Mouse (Mus musculus): Measurements from ENCODE around the gene Npnt. TPM values are rescaled to one million over a fixed set of nuclear protein-coding genes. Genes with fewer than 3 reads are reported as not detected.

Gene Npnt
- polyA plus RNA-seq, 2 experiments: 0.90 to 1.0 TPM

GRCm38 (mm10) chr3:132939006-132939405 is 11.1 kb downstream of the Npnt start:
- Histone ChIP-seq H3K9ac (replicated peaks) (no peak overlapping the region), H3K36me3 (replicated peaks; ENCODE audit: control insufficient read depth, insufficient read depth, low read depth) (no peaks in the 10 kb centered on the region), H3K27me3 (ENCODE audit: control insufficient read depth, insufficient read depth, low read length) (no peaks in the 10 kb centered on the region), H3K27ac (no peak overlapping the region), H3K9me3 (ENCODE audit: control insufficient read depth, low read length) (no peaks in the 10 kb centered on the region), H3K4me3 (ENCODE audit: insufficient read depth in 1 of 2, low read depth in 2 of 2, low read length in 2 of 2) (no peak overlapping the region), H3K4me2 (ENCODE audit: low read depth) (no peak overlapping the region), H3K4me1 (replicated peaks; ENCODE audit: control insufficient read depth in 2 of 2, insufficient read depth in 2 of 2, low read length in 1 of 2) (no peaks in the 10 kb centered on the region)
- ATAC-seq (ENCODE audit: insufficient read depth) (no peak), DNase-seq (ENCODE audit: low read depth in 3 of 3, low spot score in 3 of 3) (no peak)
- 78% methylated on average over 8 of the region's 8 CpGs for WGBS (ENCODE audit: insufficient replicate concordance)
- TF ChIP-seq CTCF (IDR thresholded peaks at IDR 0.05; ENCODE audit: low read depth) (no peak), EP300 (IDR thresholded peaks at IDR 0.05; ENCODE audit: low read depth) (no peak)

- no peak for DNase-seq (ENCODE audit: low read depth in 3 of 3, low spot score in 3 of 3)
- no peak for TF ChIP-seq CTCF (IDR thresholded peaks at IDR 0.05; ENCODE audit: low read depth)
- no peak for TF ChIP-seq EP300 (IDR thresholded peaks at IDR 0.05; ENCODE audit: low read depth)
- ATAC-seq (ENCODE audit: insufficient read depth): no peak
These were observed 15.4 kb downstream of the Npnt start for GRCm38 (mm10) chr3:132934649-132935048.

GRCm38 (mm10) chr3:132931526-132931925 is 18.6 kb downstream of the Npnt start:
- no peak for ATAC-seq (ENCODE audit: insufficient read depth)
- no peak for DNase-seq (ENCODE audit: low read depth in 3 of 3, low spot score in 3 of 3)
- no peaks in the 10 kb centered on the region for H3K27me3 ChIP-seq (ENCODE audit: control insufficient read depth, insufficient read depth, low read length)
- H3K4me1 ChIP-seq (replicated peaks; ENCODE audit: control insufficient read depth in 2 of 2, insufficient read depth in 2 of 2, low read length in 1 of 2): no peaks in the 10 kb centered on the region
- H3K36me3 ChIP-seq (replicated peaks; ENCODE audit: control insufficient read depth, insufficient read depth, low read depth): no peaks in the 10 kb centered on the region
- H3K4me3 ChIP-seq (ENCODE audit: insufficient read depth in 1 of 2, low read depth in 2 of 2, low read length in 2 of 2): no peak overlapping the region
- no peak for TF ChIP-seq CTCF (IDR thresholded peaks at IDR 0.05; ENCODE audit: low read depth)
- no peak for TF ChIP-seq EP300 (IDR thresholded peaks at IDR 0.05; ENCODE audit: low read depth)
- H3K27ac ChIP-seq: no peak overlapping the region
- no peak overlapping the region for H3K4me2 ChIP-seq (ENCODE audit: low read depth)
- WGBS (ENCODE audit: insufficient replicate concordance): 64% methylated on average over 4 of the region's 4 CpGs
- H3K9me3 ChIP-seq (ENCODE audit: control insufficient read depth, low read length): no peaks in the 10 kb centered on the region
- no peak overlapping the region for H3K9ac ChIP-seq (replicated peaks)

More at GRCm38 (mm10) chr3:132934649-132935048, 15.4 kb downstream of the Npnt start:
- no peak overlapping the region for H3K27ac ChIP-seq
- 45% methylated on average over 2 of the region's 2 CpGs for WGBS (ENCODE audit: insufficient replicate concordance)
- H3K9ac ChIP-seq (replicated peaks): no peak overlapping the region
- no peak overlapping the region for H3K4me3 ChIP-seq (ENCODE audit: insufficient read depth in 1 of 2, low read depth in 2 of 2, low read length in 2 of 2)
- no peaks in the 10 kb centered on the region for H3K4me1 ChIP-seq (replicated peaks; ENCODE audit: control insufficient read depth in 2 of 2, insufficient read depth in 2 of 2, low read length in 1 of 2)
- H3K36me3 ChIP-seq (replicated peaks; ENCODE audit: control insufficient read depth, insufficient read depth, low read depth): no peaks in the 10 kb centered on the region
- H3K4me2 ChIP-seq (ENCODE audit: low read depth): no peak overlapping the region
- no peaks in the 10 kb centered on the region for H3K27me3 ChIP-seq (ENCODE audit: control insufficient read depth, insufficient read depth, low read length)
- H3K9me3 ChIP-seq (ENCODE audit: control insufficient read depth, low read length): no peaks in the 10 kb centered on the region

- ATAC-seq (ENCODE audit: insufficient read depth): no peak
These were observed 20.2 kb downstream of the Npnt start for GRCm38 (mm10) chr3:132929866-132930265.

GRCm38 (mm10) chr3:132928186-132928585 is 21.9 kb downstream of the Npnt start:
- no peak for TF ChIP-seq CTCF (IDR thresholded peaks at IDR 0.05; ENCODE audit: low read depth)
- no peak for TF ChIP-seq EP300 (IDR thresholded peaks at IDR 0.05; ENCODE audit: low read depth)
- no peak overlapping the region for H3K4me2 ChIP-seq (ENCODE audit: low read depth)
- no peaks in the 10 kb centered on the region for H3K27me3 ChIP-seq (ENCODE audit: control insufficient read depth, insufficient read depth, low read length)
- WGBS (ENCODE audit: insufficient replicate concordance): 72% methylated on average over 9 of the region's 9 CpGs
- H3K9ac ChIP-seq (replicated peaks): no peak overlapping the region
- no peaks in the 10 kb centered on the region for H3K9me3 ChIP-seq (ENCODE audit: control insufficient read depth, low read length)
- no peak overlapping the region for H3K4me3 ChIP-seq (ENCODE audit: insufficient read depth in 1 of 2, low read depth in 2 of 2, low read length in 2 of 2)
- DNase-seq (ENCODE audit: low read depth in 3 of 3, low spot score in 3 of 3) (no peak), ATAC-seq (ENCODE audit: insufficient read depth) (no peak)
- H3K36me3 ChIP-seq (replicated peaks; ENCODE audit: control insufficient read depth, insufficient read depth, low read depth): no peaks in the 10 kb centered on the region
- H3K27ac ChIP-seq: no peak overlapping the region
- no peaks in the 10 kb centered on the region for H3K4me1 ChIP-seq (replicated peaks; ENCODE audit: control insufficient read depth in 2 of 2, insufficient read depth in 2 of 2, low read length in 1 of 2)

More at GRCm38 (mm10) chr3:132929866-132930265, 20.2 kb downstream of the Npnt start:
- TF ChIP-seq CTCF (IDR thresholded peaks at IDR 0.05; ENCODE audit: low read depth) (no peak), EP300 (IDR thresholded peaks at IDR 0.05; ENCODE audit: low read depth) (no peak)
- Histone ChIP-seq H3K9me3 (ENCODE audit: control insufficient read depth, low read length) (no peaks in the 10 kb centered on the region), H3K27ac (no peak overlapping the region), H3K36me3 (replicated peaks; ENCODE audit: control insufficient read depth, insufficient read depth, low read depth) (no peaks in the 10 kb centered on the region), H3K4me2 (ENCODE audit: low read depth) (no peak overlapping the region), H3K4me3 (ENCODE audit: insufficient read depth in 1 of 2, low read depth in 2 of 2, low read length in 2 of 2) (no peak overlapping the region), H3K9ac (replicated peaks) (no peak overlapping the region), H3K27me3 (ENCODE audit: control insufficient read depth, insufficient read depth, low read length) (no peaks in the 10 kb centered on the region), H3K4me1 (replicated peaks; ENCODE audit: control insufficient read depth in 2 of 2, insufficient read depth in 2 of 2, low read length in 1 of 2) (no peaks in the 10 kb centered on the region)
- DNase-seq (ENCODE audit: low read depth in 3 of 3, low spot score in 3 of 3): no peak
- WGBS (ENCODE audit: insufficient replicate concordance): 40% methylated on average over 6 of the region's 6 CpGs

Measured in liver, embryonic 14.5 days (tissue).